Mouse (Mus musculus) monocyte, adult 2 months (primary cell): ENCODE measurements around the gene Timp4.

Experiments used
- DNase-seq, 2 experiments: peaks; one replicate each; pipeline ENCODE4 v3.0.0; 2022; ENCODE audit warnings: low spot score in 2 of 2, low read depth in 1 of 2

The Timp4 gene

GRCm38 (mm10) chr6:115200753-115201152 is 51.3 kb downstream of the Timp4 start:
- no peak for DNase-seq
